ENCODE assay signal across 20 mouse cellular contexts in genomic region chr5:100679911-100680541, GRCm38 (mm10). TPM values are rescaled to one million over a fixed set of nuclear protein-coding genes. Genes with fewer than 3 reads are reported as not detected.
DNase-seq lines count a peak whose midpoint lies in the region; ATAC-seq and TF ChIP-seq lines count a peak whose summit lies in the region.
"Had no signal": no experiment of that assay in that cellular context is flagged by ENCODE, and none has a peak within 500 bp of the region (broad histone marks: within the 10 kb centered on the region; RNA-seq: fewer than 3 reads in every experiment).

No protein-coding gene starts in this region.

- WGBS in liver, postnatal 0 days (ENCODE audit: insufficient replicate concordance), result 67% methylated on average over 18 of the region's 18 CpGs
- WGBS in liver, embryonic 12.5 days (ENCODE audit: insufficient replicate concordance), result 66% methylated on average over 18 of the region's 18 CpGs

- no peaks in the 10 kb centered on the region for H3K9me3 ChIP-seq in liver, postnatal 0 days (ENCODE audit: low read length)
- no peaks in the 10 kb centered on the region for H3K9me3 ChIP-seq in liver, embryonic 12.5 days (replicated peaks)
- H3K9me3 ChIP-seq: limb, embryonic 15.5 days had no signal

- no peaks in the 10 kb centered on the region for H3K4me1 ChIP-seq in liver, postnatal 0 days (ENCODE audit: insufficient read depth)
- peaks cover 9% of the 10 kb centered on the region for H3K4me1 ChIP-seq in liver, embryonic 12.5 days

- peak overlapping the region; percentile 64 for H3K27ac ChIP-seq in liver, postnatal 0 days (ENCODE audit: low read depth)
- H3K27ac ChIP-seq in liver, embryonic 12.5 days, result no peak overlapping the region
- H3K27ac ChIP-seq: heart, adult 2 months; limb, embryonic 15.5 days had no signal

- H3K9ac ChIP-seq in liver, postnatal 0 days (replicated peaks), result no peak overlapping the region
- no peak overlapping the region for H3K9ac ChIP-seq in liver, embryonic 12.5 days
- H3K9ac ChIP-seq: limb, embryonic 15.5 days had no signal

- no peaks in the 10 kb centered on the region for H3K27me3 ChIP-seq in liver, postnatal 0 days (ENCODE audit: insufficient read depth, low read length)
- H3K27me3 ChIP-seq in liver, embryonic 12.5 days (replicated peaks), result no peaks in the 10 kb centered on the region
- H3K27me3 ChIP-seq: limb, embryonic 15.5 days had no signal

- no peak for DNase-seq in liver, postnatal 0 days
- DNase-seq in ES-CJ7 (ENCODE audit: low read depth, low spot score), result peak; percentile 91
- DNase-seq in mesoderm, embryonic 11.5 days (ENCODE audit: low read depth, low spot score), result peak; percentile 35
- DNase-seq in urinary bladder, postnatal 10 days (ENCODE audit: low spot score), result no peak
- no peak for DNase-seq in kidney, postnatal 4 days
- DNase-seq: adrenal gland, adult 2 months; cerebellum, adult 11 months; cerebellum, postnatal 10 days; gastrocnemius, postnatal 14 days; heart, postnatal 4 days; kidney, adult 2 months; kidney, postnatal 10 days; lung, postnatal 36 days; right cerebral cortex, postnatal 25 days; thymus, adult 18-20 months had no signal

- H3K36me3 ChIP-seq in liver, postnatal 0 days (replicated peaks; ENCODE audit: insufficient read depth, low read length), result no peaks in the 10 kb centered on the region
- H3K36me3 ChIP-seq in liver, embryonic 12.5 days, result no peaks in the 10 kb centered on the region
- H3K36me3 ChIP-seq: limb, embryonic 15.5 days had no signal

- no peak overlapping the region for H3K4me3 ChIP-seq in liver, postnatal 0 days (ENCODE audit: low read depth, low read length)
- H3K4me3 ChIP-seq in liver, embryonic 12.5 days, result no peak overlapping the region
- H3K4me3 ChIP-seq: heart, adult 2 months; limb, embryonic 15.5 days had no signal

- H3K4me2 ChIP-seq in liver, postnatal 0 days (ENCODE audit: low read depth, low read length), result no peak overlapping the region
- no peak overlapping the region for H3K4me2 ChIP-seq in liver, embryonic 12.5 days
- H3K4me2 ChIP-seq: limb, embryonic 15.5 days had no signal

- TF ChIP-seq EP300 in liver, postnatal 0 days (IDR thresholded peaks at IDR 0.05; ENCODE audit: low read depth), result no peak

- peak; percentile 64; the same call in 1 of the 2 replicates for ATAC-seq in liver, postnatal 0 days
- no peak for ATAC-seq in liver, embryonic 12.5 days
- ATAC-seq in erythroblast, adult 5-6 weeks (replicated peaks; ENCODE audit: low FRiP score, poor library complexity, severe bottlenecking), result no peak
- ATAC-seq: midbrain, embryonic 16.5 days had no signal

- TF ChIP-seq CTCF in liver, postnatal 0 days (IDR thresholded peaks at IDR 0.05; ENCODE audit: low read depth), result no peak

RNA-seq across cellular contexts. Expression of gene Coq2, which starts 5.1 kb away (rescaled TPM):
- 25.8 and 28.0 TPM in 2 replicates for polyA plus RNA-seq in liver, postnatal 0 days (2015; fragmentation: Nextera tagmentation; extraction: Ambion mirVana)
- polyA plus RNA-seq in liver, embryonic 12.5 days (2016; fragmentation: Nextera tagmentation; extraction: Ambion mirVana), result 42.4 and 42.8 TPM in 2 replicates
- 3.5 and 6.1 TPM in 2 replicates for total RNA-seq in erythroblast, adult 5-6 weeks (2015; ENCODE audit: low replicate concordance)
- total RNA-seq in erythroblast, adult 5-6 weeks (2017; ENCODE audit: low replicate concordance), result 3.2 and 8.3 TPM in 2 replicates

RNA-seq across cellular contexts. Expression of gene Hpse, which starts 39.5 kb away (rescaled TPM):
- polyA plus RNA-seq in liver, postnatal 0 days (2015; fragmentation: Nextera tagmentation; extraction: Ambion mirVana), result 3.0 and 3.2 TPM in 2 replicates
- polyA plus RNA-seq in liver, embryonic 12.5 days (2016; fragmentation: Nextera tagmentation; extraction: Ambion mirVana), result 2.2 and 2.5 TPM in 2 replicates
- total RNA-seq in erythroblast, adult 5-6 weeks (2015; ENCODE audit: low replicate concordance), result 3.8 and 5.0 TPM in 2 replicates
- 4.5 and 6.6 TPM in 2 replicates for total RNA-seq in erythroblast, adult 5-6 weeks (2017; ENCODE audit: low replicate concordance)

Comparison
In these comparisons a context has a peak if more than half of its experiments do, and no peak if none do; other contexts are left out.
1. DNase-seq: peak in ES-CJ7 (single experiment) and mesoderm, embryonic 11.5 days (single experiment); none in liver, postnatal 0 days (single experiment), urinary bladder, postnatal 10 days (single experiment) and kidney, postnatal 4 days (0 of 2).